Mouse (Mus musculus): Measurements from ENCODE around the gene Syt6. TPM values are rescaled to one million over a fixed set of nuclear protein-coding genes. Genes with fewer than 3 reads are reported as not detected.

The Syt6 gene
- polyA plus RNA-seq, 1 experiment from 2014 or later, result 14.8 TPM

DNA sequence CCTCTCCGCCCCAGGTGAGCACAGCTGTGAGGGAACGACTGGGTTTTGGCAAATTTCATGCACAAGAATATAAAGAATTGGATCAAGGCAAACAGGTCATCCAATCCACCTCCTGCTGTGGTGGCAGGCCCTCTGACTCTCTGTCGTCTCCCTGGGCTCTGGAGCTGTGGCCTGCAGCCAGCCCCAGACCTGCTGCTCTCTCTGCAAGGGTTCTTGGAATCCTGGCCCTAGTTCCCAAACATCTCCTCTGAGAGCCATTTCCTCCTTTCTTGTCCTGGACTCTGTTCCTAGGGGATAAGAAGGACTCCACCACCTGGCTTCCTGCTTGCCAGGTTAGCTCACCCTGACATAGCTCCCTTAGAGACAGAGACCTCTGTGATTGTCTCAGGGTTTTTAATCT, 7.8 kb upstream of the Syt6 start:
- no peaks in the 10 kb centered on the region for H3K9me3 ChIP-seq (replicated peaks; ENCODE audit: control insufficient read depth, low read length, poor library complexity, severe bottlenecking)
- 0 out of 2 replicates have a peak, but pooled peaks cover under 1% of the 10 kb centered on the region for H3K4me1 ChIP-seq (ENCODE audit: control insufficient read depth, insufficient read depth, low read length)
- H3K27ac ChIP-seq (ENCODE audit: low read length), result no peak overlapping the region
- no peak overlapping the region for H3K4me3 ChIP-seq (ENCODE audit: low read depth, low read length)
- no peak for ATAC-seq
- no peaks in the 10 kb centered on the region; the same call in 1 of the 2 replicates for H3K27me3 ChIP-seq (ENCODE audit: control insufficient read depth, insufficient read depth, low read depth, low read length)
- no peak overlapping the region for H3K9ac ChIP-seq (ENCODE audit: low read depth, low read length)
- 48% methylated on average over 3 of the region's 3 CpGs for WGBS
- H3K36me3 ChIP-seq (ENCODE audit: control insufficient read depth, insufficient read depth, low read length), result no peaks in the 10 kb centered on the region
- no peak overlapping the region for H3K4me2 ChIP-seq (ENCODE audit: low read length)

- H3K27me3 ChIP-seq (ENCODE audit: control insufficient read depth, insufficient read depth, low read depth, low read length), result peaks cover 10% of the 10 kb centered on the region; the same call in 1 of the 2 replicates
- no peak for ATAC-seq
- 69% methylated on average over 4 of the region's 4 CpGs for WGBS
- H3K4me2 ChIP-seq (ENCODE audit: low read length), result no peak overlapping the region
- no peaks in the 10 kb centered on the region for H3K9me3 ChIP-seq (replicated peaks; ENCODE audit: control insufficient read depth, low read length, poor library complexity, severe bottlenecking)
- no peaks in the 10 kb centered on the region for H3K36me3 ChIP-seq (ENCODE audit: control insufficient read depth, insufficient read depth, low read length)
- no peak overlapping the region for H3K27ac ChIP-seq (ENCODE audit: low read length)
- H3K4me3 ChIP-seq (ENCODE audit: low read depth, low read length), result no peak overlapping the region
- H3K4me1 ChIP-seq (ENCODE audit: control insufficient read depth, insufficient read depth, low read length), result peaks cover 34% of the 10 kb centered on the region
- H3K9ac ChIP-seq (ENCODE audit: low read depth, low read length), result no peak overlapping the region
Observed at GRCm38 (mm10) chr3:103572526-103572925, 2.5 kb upstream of the Syt6 start.

GRCm38 (mm10) chr3:103573106-103573790, 1.8 kb upstream of the Syt6 start:
- H3K4me2 ChIP-seq (ENCODE audit: low read length), result peak overlapping the region; percentile 53
- H3K36me3 ChIP-seq (ENCODE audit: control insufficient read depth, insufficient read depth, low read length), result no peaks in the 10 kb centered on the region
- H3K27me3 ChIP-seq (ENCODE audit: control insufficient read depth, insufficient read depth, low read depth, low read length), result peaks cover 13% of the 10 kb centered on the region; the same call in 1 of the 2 replicates
- H3K9ac ChIP-seq (ENCODE audit: low read depth, low read length), result peak overlapping the region; percentile 39
- peak overlapping the region; percentile 15; the same call in 1 of the 2 replicates for H3K4me3 ChIP-seq (ENCODE audit: low read depth, low read length)
- 2% methylated on average over 20 of the region's 20 CpGs for WGBS
- 0 out of 2 replicates have a peak, but pooled peaks have one; percentile 5 for ATAC-seq
- H3K27ac ChIP-seq (ENCODE audit: low read length), result peak overlapping the region; percentile 12; the same call in 1 of the 2 replicates
- H3K4me1 ChIP-seq (ENCODE audit: control insufficient read depth, insufficient read depth, low read length), result peaks cover 34% of the 10 kb centered on the region
- no peaks in the 10 kb centered on the region for H3K9me3 ChIP-seq (replicated peaks; ENCODE audit: control insufficient read depth, low read length, poor library complexity, severe bottlenecking)

DNA sequence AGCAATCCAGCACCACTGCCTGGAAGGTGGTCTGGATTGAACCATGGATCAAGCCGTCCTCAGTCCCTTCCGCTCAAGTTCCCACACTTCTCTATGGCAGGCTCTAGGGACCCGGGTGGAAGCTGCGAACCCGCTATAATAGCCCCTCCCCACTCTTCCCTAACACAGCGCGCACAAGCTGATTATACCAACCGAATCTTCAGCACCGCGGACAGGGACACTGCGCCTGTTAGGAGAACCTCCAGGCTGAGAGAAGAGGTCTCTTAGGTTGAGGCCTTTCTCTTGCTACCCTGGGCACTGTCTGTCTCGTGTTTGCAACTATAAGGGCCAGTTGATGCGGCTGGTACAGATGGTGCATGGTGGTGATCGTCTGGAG, 1.3 kb upstream of the Syt6 start:
- Histone ChIP-seq H3K27me3 (ENCODE audit: control insufficient read depth, insufficient read depth, low read depth, low read length) (peaks cover 13% of the 10 kb centered on the region; the same call in 1 of the 2 replicates), H3K36me3 (ENCODE audit: control insufficient read depth, insufficient read depth, low read length) (no peaks in the 10 kb centered on the region), H3K27ac (ENCODE audit: low read length) (no peak overlapping the region), H3K4me1 (ENCODE audit: control insufficient read depth, insufficient read depth, low read length) (peaks cover 34% of the 10 kb centered on the region), H3K4me3 (ENCODE audit: low read depth, low read length) (peak overlapping the region; percentile 15; the same call in 1 of the 2 replicates), H3K9me3 (replicated peaks; ENCODE audit: control insufficient read depth, low read length, poor library complexity, severe bottlenecking) (no peaks in the 10 kb centered on the region), H3K4me2 (ENCODE audit: low read length) (peak overlapping the region; percentile 53), H3K9ac (ENCODE audit: low read depth, low read length) (no peak overlapping the region)
- 1% methylated on average over 14 of the region's 14 CpGs for whole genome bisulfite sequencing
- 0 out of 2 replicates have a peak, but pooled peaks have one; percentile 12 for ATAC-seq

DNA sequence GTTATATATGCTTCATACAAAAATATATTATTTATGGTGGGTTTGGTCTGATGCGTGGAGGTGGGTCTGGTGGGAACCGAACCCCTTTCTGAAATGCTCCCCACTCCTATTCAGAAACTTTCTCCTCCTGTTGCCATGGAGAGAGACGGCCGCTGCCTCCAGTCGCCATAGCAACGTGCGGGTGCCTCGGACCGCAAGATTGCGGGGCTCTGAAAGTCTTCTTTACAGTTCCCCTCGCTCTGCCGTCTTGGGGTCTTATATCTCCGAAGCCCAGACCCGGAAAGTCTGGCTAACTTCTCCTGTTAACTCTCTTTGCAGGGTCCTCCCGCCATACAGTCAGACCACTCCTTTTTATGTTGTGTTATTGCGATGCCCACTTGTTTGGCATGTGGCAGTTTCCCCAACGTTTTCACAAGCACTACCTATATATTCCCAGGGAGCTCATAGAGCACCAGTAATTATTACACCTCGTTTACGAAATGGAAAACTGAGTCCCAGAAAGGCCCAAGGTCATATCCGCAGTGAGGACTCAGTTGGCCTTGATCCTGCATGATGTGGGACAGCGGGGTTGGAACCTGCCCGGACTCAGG, 370 bp upstream of the Syt6 start:
- Histone ChIP-seq H3K36me3 (ENCODE audit: control insufficient read depth, insufficient read depth, low read length) (no peaks in the 10 kb centered on the region), H3K4me1 (ENCODE audit: control insufficient read depth, insufficient read depth, low read length) (peaks cover 37% of the 10 kb centered on the region), H3K4me3 (ENCODE audit: low read depth, low read length) (peak overlapping the region; percentile 62), H3K27me3 (ENCODE audit: control insufficient read depth, insufficient read depth, low read depth, low read length) (peaks cover 13% of the 10 kb centered on the region; the same call in 1 of the 2 replicates), H3K9ac (ENCODE audit: low read depth, low read length) (peak overlapping the region; percentile 78), H3K27ac (ENCODE audit: low read length) (no peak overlapping the region), H3K4me2 (ENCODE audit: low read length) (peak overlapping the region; percentile 98), H3K9me3 (replicated peaks; ENCODE audit: control insufficient read depth, low read length, poor library complexity, severe bottlenecking) (no peaks in the 10 kb centered on the region)
- 3% methylated on average over 22 of the region's 22 CpGs for WGBS
- peak; percentile 19 for ATAC-seq

DNA sequence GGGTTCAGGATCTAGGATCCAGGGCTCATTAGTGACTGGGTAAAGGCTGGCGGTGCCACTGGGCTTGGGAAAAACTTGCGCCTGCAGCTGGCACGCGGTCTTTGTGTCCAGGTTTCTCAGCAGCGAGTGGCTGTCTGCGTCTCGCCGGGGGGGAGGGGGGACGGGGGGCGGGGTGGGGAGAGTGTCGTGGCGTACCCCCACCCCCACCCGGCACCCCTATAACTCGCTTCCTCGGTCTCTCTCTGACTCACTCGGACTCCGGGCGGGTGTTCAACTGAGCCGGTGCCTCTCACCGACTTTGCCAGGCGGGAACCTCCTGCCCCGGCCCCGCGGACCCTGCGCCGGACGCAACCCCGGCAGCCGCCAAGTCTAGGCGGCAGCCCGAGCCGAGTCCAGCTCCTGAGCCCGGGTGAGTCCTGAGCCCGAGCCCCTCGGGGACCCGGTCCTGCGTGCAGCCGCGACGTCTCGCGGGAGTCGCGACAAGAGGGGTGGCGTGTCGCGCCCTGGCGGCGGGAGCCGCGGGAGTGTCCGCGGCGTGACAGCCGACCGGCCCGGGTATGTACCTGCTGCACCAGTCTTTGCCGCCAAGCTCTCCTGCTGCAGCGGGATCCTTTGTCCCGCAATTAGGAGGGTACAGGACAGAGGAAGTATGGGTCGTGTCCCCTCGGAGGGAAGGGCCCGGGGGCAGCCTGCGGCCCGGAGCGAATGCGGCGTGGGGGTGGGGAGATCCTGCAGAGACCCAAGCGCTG, 1.0 kb downstream of the Syt6 start:
- Histone ChIP-seq H3K36me3 (ENCODE audit: control insufficient read depth, insufficient read depth, low read length) (no peaks in the 10 kb centered on the region), H3K27ac (ENCODE audit: low read length) (peak overlapping the region; percentile 29; the same call in 1 of the 2 replicates), H3K4me2 (ENCODE audit: low read length) (peak overlapping the region; percentile 98), H3K9me3 (replicated peaks; ENCODE audit: control insufficient read depth, low read length, poor library complexity, severe bottlenecking) (no peaks in the 10 kb centered on the region), H3K4me3 (ENCODE audit: low read depth, low read length) (peak overlapping the region; percentile 62), H3K4me1 (ENCODE audit: control insufficient read depth, insufficient read depth, low read length) (peaks cover 47% of the 10 kb centered on the region), H3K27me3 (ENCODE audit: control insufficient read depth, insufficient read depth, low read depth, low read length) (peaks cover 13% of the 10 kb centered on the region; the same call in 1 of the 2 replicates), H3K9ac (ENCODE audit: low read depth, low read length) (peak overlapping the region; percentile 78)
- ATAC-seq, result peak; percentile 40
- 1% methylated on average over 61 of the region's 69 CpGs for WGBS

DNA sequence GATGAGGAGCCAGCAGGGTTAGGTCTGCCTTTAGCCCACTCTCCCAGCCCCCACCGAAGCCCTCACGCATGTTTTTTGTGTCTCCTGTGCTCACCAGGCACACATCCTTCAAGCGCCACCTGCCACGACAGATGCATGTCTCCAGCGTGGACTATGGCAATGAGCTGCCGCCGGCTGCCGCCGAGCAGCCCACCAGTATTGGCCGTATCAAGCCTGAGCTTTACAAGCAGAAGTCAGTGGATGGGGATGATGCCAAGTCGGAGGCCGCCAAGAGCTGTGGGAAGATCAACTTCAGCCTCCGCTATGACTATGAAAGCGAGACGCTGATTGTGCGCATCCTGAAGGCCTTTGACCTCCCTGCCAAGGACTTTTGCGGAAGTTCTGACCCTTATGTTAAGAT, 12.1 kb downstream of the Syt6 start:
- 95% methylated on average over 17 of the region's 17 CpGs for WGBS
- Histone ChIP-seq H3K9me3 (replicated peaks; ENCODE audit: control insufficient read depth, low read length, poor library complexity, severe bottlenecking) (no peaks in the 10 kb centered on the region), H3K4me1 (ENCODE audit: control insufficient read depth, insufficient read depth, low read length) (no peaks in the 10 kb centered on the region), H3K27ac (ENCODE audit: low read length) (no peak overlapping the region), H3K9ac (ENCODE audit: low read depth, low read length) (no peak overlapping the region), H3K4me3 (ENCODE audit: low read depth, low read length) (no peak overlapping the region), H3K4me2 (ENCODE audit: low read length) (no peak overlapping the region), H3K27me3 (ENCODE audit: control insufficient read depth, insufficient read depth, low read depth, low read length) (no peaks in the 10 kb centered on the region), H3K36me3 (ENCODE audit: control insufficient read depth, insufficient read depth, low read length) (no peaks in the 10 kb centered on the region)
- ATAC-seq, result no peak

- H3K27ac ChIP-seq (ENCODE audit: low read length), result no peak overlapping the region
- no peaks in the 10 kb centered on the region for H3K36me3 ChIP-seq (ENCODE audit: control insufficient read depth, insufficient read depth, low read length)
- H3K4me1 ChIP-seq (ENCODE audit: control insufficient read depth, insufficient read depth, low read length), result no peaks in the 10 kb centered on the region
- no peak for ATAC-seq
- H3K4me2 ChIP-seq (ENCODE audit: low read length), result no peak overlapping the region
- H3K9ac ChIP-seq (ENCODE audit: low read depth, low read length), result no peak overlapping the region
- H3K9me3 ChIP-seq (replicated peaks; ENCODE audit: control insufficient read depth, low read length, poor library complexity, severe bottlenecking), result no peaks in the 10 kb centered on the region
- no peaks in the 10 kb centered on the region for H3K27me3 ChIP-seq (ENCODE audit: control insufficient read depth, insufficient read depth, low read depth, low read length)
- no peak overlapping the region for H3K4me3 ChIP-seq (ENCODE audit: low read depth, low read length)
- 87% methylated on average over 5 of the region's 5 CpGs for WGBS
Observed at GRCm38 (mm10) chr3:103587672-103588071, 12.6 kb downstream of the Syt6 start.

Measured in midbrain, embryonic 16.5 days (tissue).